Mouse (Mus musculus) thymus, postnatal 4 days (tissue): ENCODE measurements around the gene Poln.

Experiments used
- DNase-seq: peaks from one replicate; pipeline ENCODE4 v3.0.0; 2021

Gene Poln

DNA sequence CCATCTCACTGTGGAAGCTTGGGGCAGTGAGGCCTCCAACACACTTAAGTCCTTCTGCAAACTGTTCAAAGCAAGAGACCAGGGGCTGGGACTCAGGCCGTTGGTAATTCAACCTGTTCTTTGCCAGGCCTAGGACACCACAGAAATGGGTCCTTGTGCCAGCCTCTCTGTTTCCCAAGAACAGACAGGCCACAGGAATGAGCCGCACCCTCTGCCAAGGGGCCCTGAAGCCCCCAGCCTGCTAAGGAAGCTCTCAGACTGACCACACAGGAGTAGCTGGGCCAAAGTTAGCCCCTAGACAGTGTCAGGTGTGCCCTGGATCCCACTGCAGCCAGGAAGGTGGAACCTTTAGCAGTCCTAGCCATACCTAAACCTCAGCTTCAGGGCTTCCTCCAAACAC lies 17.1 kb upstream of the Poln start:
- no peak for DNase-seq

DNA sequence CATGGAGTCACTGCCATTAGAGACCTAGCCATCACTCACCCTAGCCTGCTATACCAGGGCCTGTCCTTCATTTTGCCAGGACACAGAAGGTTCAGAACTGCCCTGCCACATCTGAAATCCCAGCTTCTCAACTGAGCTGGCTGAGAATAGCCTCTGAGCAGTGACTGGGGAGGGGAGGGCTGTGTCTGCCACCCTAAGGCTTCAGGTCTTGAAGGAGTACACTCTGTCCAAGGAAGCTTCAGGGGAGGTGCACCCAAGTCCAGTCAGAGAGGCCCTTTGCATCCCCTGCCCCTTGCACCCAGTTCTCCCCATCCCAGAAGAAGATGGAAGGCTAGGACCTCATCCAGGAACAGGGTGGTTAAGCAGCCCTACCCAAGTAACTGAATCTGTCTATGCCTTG lies 16.5 kb upstream of the Poln start:
- DNase-seq: peak; percentile 8

DNA sequence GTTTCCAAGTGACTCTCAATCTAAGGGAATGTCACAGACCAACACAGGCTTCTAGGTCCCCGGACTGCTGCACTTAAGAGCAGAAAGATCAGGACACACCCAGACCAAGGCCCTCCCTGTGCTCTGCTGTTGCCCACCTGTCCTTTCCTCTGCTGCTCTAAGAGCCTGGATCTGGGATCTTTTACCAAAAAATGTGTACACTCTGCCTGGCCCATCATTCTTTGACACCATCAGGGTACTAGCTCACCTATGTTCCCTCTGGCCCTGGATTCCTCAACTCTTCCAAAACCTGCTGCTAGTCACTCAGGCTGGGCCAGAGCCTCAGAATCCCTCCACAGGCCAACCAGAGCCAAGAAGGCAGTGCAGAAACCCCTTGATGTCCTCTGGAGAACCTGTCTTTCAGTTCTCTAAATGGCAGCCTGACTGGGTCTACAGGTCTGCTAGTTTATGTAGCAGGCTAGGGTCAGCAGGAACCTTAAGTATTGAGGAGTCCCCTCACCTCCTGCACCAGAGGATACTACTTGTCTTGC lies 15.9 kb upstream of the Poln start:
- peak; percentile 8 for DNase-seq

DNA sequence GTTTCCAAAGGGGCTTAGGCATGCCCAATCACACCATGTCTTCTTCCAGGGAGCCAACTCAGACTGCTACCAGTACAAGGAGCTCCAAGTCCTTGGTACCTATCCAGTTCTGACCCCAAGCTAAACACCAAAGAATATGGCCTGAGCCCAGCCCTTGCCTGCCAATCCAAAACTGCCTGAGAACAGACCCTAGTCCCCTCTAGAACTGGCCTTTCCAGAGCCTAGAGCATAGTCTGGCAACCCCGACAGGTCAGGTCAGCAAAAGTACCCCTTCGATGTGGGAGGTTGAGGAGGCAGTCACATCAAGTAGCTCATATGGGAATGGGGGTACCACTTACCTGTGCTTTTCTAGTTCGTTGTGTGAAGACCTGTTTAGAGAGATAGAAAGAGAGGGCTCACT lies 14.7 kb upstream of the Poln start:
- DNase-seq: peak; percentile 6

DNA sequence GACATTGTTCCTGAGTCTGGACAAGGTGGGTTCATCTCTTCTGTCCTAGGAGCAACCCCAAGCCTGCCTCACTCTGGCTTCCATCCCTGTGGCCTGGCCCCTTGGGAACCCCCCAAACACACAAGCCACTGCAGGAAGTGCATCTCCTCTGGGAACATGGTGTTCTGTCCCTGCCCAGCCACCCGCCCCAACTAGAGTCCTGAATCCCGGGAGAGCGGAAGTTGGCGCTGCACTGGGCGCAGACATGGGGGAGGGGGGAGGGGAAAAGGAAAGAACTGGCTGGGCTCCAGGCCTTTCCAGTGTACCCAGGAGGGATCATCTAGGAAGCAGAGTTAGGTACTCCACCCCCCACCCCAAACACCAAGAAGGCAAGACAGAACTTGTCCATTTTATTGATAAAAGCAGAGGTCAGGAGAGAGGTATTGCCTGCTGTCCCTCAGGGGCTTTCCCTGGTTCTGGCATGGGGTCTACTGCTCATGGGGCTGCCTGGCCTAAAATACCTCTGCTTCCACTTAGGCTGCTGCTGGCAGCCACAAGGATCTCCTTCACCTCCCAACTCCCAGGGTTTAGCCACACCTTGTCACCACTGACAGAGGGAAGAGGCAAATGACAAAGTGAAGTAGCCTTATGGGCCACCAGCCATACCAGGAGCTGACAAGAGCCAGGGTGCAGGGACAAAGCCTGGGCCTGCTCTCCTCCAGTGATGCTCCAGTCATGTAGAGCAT lies 14.1 kb upstream of the Poln start:
- peak; percentile 11 for DNase-seq

DNA sequence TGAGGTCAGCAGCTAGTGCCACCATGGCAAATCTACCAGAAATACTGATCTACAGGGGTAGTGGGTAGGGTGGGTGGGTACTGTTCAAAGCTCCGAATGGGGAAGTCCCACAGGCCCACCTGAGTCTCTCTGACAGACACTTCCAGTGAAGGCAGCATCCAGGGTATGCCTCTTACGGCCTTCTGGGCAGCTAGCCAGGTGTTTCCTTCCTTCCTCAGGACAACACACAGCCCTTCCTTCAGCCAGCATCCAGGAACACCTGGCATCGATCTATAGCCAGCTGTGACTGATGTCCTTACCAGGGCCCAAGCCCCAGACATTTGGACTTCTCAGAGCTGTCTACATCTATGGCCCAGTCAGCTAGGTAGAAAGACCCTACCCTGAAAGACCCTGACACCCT lies 13.2 kb upstream of the Poln start:
- DNase-seq: peak; percentile 8

DNA sequence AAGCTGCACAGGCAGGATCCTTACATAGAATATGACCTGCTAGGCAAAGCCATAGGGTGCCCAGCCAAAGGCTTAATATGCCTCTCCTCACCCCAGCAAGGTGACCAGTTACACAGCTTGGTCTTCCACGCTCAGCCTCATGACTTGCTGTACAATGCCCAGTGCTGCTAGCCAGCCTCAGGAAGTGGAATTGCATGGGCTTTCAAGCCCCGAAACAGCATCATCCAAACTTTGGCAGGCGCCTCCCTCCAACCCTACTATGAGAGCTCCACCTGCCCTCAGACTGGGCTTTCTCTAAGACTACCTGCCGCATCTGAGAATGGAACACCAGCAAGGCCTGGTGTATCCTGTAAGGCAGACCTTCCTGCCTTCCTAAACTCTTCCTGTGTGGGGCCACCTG lies 8.6 kb upstream of the Poln start:
- DNase-seq: no peak

DNA sequence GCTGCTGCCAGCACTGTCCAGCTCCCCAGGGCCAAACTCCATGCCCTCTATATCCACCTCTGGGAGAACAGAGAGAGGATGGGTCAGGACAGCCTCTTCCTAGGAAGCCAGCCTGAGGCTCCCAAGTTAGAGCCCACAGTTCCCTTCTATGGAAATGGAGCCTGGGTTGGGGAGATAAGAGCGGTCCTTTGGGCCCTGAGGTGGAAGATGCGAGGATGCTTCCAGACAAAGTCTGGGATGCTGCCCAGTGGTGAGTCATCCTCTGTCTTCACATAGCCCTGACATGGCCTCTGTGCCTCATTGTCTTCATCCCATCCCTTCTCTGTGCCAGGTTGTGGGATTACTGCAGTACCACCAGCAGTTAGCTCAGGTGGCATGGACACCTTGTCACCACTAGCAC lies 7.8 kb upstream of the Poln start:
- no peak for DNase-seq

DNA sequence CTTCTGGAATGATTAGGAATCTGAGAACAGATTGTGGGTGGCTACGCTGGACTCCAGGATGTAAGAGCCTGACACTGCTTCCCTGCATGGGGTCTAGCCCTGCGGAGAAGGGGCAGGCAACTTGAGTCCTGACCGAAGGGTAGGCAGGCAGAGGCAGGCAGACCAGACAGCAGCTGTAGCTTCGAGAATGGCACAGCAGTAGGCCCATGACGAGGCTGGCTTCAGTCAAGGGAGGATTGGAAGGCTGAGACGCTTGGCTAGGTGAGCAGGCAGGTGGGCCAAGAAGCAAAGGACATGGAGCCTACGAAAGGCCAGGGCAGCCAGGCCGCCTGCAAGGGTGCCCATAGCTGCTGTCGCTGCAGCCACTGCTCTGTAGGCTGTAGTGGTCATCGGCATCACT lies 7.4 kb upstream of the Poln start:
- no peak for DNase-seq

DNA sequence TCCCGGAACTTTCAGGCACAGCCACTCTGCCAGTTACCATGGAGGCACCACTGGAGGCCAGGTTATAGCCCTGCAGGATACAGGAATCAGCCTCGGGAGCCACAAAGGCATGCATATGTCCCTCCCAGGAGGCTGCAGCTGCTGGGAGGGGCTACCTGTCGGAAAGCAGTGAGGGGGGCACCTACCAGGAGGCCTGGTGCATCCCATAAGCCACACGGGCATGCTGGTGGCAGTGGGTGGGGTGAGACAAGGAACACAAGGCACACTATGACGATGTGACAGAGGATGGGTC lies 6.1 kb upstream of the Poln start:
- DNase-seq: no peak

DNA sequence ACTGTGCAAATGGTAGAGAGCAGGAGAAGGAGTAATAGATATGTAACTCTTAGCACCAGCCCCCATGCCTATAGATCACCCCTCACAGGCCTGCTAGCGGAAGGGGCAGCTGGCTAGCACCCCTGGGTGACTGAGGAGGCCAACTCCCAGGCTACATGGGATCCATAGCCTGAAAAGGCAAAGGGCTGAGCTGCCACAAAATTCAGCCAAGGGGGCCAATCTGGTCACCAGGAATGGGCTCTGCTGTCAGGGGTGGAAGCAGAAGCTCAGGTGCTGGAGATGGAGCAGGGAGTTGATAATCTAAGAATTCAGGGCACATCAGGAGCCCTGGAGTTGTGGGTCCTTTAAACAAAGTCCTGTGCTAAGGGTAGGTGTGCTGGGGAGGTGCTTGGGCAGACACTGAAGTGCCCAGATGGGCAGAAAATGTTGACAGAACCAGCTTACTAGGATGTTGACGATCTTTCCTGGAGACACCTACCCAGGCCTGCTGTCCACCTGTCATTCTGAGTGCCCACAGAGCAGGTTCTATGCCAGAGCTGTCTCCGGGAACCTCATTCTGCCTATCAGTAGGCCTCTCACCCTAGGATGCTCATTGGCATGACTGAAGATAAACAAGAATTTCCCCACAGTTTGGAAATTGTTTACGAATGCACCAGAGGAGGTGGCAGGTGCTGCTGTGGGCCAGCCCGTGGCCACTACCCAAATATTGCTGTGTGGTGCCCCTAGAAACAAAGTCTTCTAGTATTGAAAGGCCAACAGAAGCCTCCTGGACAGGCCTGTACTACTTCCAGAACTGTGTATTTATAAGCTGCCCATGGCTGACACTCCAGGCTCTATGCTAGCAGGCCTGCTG lies 5.5 kb upstream of the Poln start:
- DNase-seq: no peak

DNA sequence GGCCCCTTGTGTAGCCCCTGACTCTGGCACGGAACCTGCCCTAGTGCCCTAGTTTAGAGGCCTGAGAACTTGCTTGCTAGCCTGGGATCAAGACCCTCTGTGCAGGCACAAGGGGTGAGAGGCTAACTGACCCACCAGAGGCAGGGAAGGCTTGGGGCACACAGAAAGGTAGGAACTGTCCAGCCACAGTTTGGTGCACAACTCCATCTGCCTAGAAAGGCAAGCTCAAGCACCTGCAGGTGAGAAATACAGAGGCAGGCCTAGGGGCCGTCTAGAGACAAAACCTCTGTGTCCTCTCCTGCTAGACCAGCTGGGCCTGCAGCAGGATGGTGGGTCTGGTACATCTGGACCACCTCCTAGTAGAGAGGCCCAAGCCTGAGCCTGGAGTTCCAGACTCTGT lies 4.8 kb upstream of the Poln start:
- no peak for DNase-seq

DNA sequence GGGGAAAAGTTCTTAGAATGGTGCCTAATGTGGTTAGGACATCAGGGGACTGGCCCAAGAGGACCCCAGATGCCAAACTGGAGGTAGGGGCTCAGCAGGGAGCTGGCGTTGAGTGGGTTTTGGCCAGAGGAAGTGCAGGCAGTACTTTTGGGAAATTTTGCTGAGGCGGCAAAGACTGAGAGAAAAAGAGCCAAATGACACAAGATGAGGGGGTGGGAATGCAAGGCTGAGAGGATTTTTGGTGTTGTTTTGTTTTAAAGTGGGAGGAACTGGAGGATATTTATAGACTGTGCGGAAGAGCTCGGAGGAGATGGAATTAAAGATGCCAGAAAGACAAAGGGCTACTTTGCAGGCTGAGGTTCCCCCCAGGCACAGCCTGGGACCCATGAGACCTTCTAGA lies 1.5 kb upstream of the Poln start:
- DNase-seq: no peak

DNA sequence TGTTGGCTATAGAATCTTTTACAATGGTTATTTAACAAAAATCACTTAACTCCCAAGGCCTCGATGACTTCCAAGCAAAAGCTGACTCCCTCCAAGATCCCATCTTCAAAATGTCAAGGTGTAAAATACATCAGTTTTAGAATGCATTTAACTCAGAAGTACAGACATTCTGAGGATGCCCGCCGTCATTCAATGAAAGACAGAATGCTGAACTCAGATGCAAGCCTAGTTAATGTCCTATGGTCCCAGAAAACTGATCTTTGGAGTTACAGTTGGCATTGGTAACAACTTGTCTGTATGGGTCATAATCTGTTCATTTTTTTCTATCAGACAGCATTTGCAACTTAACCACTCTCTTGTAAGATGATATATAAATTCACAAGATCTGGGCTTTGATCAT lies 706 bp upstream of the Poln start:
- DNase-seq: no peak

DNA sequence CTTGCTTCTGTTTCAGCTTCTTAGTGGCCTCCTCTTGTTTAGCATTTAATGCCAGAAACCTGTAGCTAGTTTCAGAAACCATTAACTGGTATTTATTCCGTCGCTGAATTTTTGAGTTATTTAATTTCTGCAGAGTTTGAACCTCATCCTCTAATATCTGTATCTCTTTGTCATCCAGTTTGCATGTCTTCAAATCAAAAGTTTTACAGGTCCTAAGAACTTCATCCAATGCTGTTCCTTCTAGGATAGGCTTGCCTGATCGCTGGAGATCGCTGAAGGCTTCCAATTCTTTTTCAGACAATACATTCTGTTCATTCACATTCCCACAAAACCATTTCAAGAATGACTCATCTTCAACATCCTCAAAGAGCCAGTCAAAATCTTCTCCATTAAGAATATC lies 1.4 kb downstream of the Poln start:
- DNase-seq: no peak

DNA sequence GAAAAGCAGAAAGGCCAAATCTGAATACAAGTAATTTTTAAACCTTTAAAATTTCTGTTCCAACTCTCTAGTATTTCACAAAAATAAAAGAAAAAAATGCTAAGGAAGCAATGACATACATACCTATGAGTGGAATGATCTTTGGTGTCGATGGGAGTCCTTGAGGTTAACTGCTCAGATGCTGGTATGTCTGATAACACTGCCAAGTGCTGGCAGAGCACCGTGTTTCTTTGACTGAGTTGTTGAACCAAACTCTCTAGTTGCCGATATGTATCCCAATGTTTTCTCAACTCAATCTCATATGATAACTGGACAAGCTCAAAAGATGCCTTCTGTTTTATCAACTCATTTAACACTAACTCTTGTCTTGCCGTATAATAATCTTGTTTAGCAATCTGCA lies 3.5 kb downstream of the Poln start:
- no peak for DNase-seq

DNA sequence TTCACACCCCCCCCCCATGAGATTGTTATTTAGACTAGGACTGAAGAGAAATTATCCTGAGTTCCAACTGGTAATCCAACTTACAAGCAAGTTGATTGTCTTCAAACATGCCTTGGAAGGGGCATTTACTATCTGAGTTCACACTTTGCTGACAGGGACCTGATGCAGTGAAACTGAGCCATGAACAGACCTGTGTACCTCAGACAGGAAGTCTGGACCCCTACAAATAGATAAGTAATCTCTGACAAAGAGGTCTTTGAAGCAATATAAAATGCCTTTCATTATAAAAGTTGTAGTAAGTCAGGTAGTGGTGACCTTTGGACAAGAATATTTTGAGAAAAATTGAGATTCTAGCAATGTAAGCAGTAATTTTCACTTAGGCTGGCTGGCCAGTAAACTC lies 20.8 kb downstream of the Poln start:
- no peak for DNase-seq

DNA sequence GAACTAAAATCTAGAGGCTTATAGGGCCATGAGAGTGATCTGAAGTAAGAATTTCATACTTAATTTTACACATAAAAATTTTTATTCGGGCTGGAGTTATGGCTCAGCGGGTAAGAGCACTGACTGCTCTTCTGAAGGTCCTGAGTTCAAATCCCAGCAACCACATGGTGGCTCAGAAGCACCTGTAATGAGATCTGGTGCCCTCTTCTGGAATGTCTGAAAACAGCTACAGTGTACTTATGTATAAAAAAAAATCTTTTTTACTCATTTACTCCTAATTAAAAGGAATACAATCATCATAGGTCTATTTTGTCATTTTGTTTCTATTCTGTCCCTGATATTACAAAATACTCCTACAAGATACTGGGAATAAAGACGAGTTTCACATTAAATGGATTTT lies 21.7 kb downstream of the Poln start:
- DNase-seq: no peak

DNA sequence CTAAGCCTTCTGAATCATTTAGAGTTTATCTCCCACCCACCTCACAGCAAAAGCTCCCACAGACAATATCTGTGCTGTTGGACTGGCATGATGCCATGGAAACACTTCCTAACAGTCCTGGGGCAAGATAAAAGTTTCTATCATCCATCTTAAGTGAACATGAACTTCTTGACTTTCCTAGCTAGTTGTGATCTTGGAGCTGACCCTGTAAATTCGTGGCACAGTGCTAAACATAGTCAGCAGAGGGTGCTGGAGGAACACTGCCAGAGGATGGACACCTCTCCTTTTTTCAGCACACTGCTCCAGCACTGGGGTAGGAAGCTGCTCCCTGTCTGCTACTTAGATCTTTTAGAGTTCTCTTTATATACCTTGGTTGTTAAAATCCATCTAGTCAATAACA lies 29.5 kb downstream of the Poln start:
- peak; percentile 71 for DNase-seq

DNA sequence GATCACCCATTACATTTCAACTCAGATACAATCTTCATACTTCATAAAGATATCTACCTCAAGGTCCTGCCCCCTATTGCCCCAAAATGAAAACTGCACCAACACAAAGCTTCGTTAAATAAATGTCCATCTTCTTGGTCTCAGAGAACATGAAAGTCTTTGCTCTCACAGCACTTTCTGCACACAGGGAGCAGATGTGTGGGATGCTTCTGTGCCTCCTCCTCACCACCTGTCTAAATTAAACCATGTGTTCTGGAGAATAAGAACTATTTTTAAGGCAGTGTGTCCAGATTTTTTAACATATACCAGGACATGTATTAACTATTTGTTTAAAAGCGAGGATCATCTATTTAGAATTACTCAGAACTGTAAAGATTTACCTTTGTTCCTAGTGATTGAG lies 36.5 kb downstream of the Poln start:
- DNase-seq: no peak

DNA sequence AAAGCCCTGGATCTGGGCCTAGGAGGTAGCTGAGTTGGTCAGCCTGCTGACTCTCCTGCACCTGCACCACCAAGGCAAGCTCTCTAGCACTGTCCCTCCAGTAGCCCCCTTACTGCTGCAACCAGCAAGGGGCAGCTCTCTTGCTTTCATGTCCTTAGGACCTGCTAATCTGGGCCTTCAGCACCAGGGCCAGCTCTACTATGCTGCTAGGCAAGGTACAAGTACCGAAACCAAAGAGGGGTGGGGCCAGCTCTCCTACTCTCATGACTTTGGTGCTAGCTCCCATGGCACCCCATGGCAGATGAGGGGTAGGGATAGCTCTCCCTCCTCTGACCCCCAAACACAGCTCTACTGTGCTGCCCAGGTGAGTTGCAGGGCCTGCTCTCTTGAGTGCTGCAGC lies 45.1 kb downstream of the Poln start:
- DNase-seq: no peak

DNA sequence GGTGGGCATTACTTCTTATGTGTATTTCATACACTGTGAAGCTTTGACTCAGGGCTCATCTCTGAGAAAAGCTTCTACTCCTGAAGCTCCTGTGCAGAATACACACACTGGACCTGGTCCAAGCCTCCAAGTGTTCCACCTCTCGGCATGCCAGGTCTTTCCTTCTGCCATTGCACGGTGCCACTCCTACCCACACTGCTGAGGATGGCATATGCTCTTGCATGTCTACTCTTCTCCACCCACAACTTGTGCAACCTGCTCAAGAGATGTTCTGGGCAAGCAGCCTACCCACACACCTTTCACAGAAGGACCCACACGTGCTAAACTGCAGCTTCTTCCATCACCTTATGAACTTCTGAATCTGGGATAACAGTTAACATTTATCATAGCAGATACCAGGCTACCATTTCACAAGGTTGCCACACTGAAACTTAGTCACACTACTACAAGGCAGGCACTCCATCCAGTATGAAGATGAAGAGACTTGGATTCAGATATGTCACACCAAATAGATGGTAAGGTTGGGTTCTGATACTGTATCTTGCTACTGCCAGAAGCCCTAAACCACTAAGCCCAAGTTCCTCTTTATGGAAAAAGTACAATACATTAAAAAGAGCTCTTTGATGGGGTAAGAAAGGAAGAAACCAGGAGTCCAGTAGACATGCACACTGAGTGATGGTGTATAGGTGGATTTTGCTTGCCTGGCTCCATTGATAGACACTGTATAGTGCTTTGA lies 50.0 kb downstream of the Poln start:
- DNase-seq: no peak

DNA sequence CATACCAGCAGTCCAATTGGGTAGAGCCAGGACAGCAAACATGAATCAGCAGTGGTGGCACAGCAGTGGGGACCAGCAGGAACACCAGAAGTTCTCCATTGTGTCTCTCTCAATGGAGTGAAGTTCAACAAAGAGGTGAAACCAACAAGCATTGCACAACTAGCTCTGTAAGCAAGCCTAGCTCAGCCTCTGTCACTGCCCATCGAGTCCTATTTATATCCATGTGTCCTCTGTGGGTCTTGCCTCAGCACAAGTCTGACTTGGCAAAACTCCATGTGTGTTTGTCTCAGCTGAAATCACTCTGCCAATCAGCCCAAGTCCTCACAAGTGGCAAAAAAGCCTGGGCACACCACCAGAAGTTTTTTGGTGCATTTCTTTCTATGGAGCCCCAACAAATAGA lies 63.6 kb downstream of the Poln start:
- no peak for DNase-seq

DNA sequence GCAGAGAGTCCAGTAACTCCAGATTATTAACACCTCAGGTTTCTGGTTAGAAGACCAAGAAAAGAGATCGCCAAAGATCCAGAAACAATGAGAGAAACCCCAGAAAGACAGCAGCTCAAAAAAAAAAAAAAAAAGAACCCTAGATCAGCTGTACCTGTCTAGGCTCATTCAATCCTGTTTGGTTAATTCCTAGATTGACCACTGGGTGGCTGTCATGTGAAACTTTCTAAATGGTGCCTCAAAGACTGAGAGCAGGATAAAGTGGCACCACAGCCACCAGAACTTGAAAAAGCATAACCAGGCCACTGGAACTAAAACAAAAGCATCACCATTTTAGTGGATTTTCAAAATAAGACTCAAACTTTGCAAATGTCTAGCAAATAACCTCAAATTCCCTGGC lies 71.9 kb downstream of the Poln start:
- peak; percentile 44 for DNase-seq
